Mouse (Mus musculus): Measurements from ENCODE around the gene Ly6g5c. TPM values are rescaled to one million over a fixed set of nuclear protein-coding genes. Genes with fewer than 3 reads are reported as not detected.

The Ly6g5c gene
- total and polyA plus RNA-seq, 3 experiments, result not detected

DNA sequence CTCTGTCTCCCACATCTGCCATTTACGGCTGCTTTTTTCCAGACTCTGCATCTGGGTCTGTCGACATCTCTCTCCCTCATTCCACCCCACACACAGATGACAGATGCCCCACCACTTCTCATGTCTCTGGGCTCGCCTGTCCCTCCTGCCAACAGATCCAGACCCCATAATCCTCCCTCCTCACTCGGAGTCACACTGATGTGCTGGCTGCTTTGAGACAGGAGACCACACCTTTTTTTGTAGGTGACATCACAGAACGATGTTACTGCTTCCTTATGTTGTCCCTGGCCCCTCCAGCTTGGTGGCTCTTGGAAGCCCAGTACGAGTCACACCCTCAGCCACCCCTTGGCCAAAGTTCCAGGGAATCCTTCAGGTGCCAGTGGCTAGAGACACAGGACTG lies 27.8 kb upstream of the Ly6g5c start:
- no peak overlapping the region for H3K9ac ChIP-seq (ENCODE audit: insufficient read depth, low read depth)
- no peaks in the 10 kb centered on the region for H3K27me3 ChIP-seq (replicated peaks)
- H3K4me3 ChIP-seq (replicated peaks in 1 of 3; ENCODE audit: low read depth in 2 of 3, low read length in 2 of 3, poor library complexity in 1 of 3), result no peak overlapping the region
- dilution Hi-C loops (cut with MboI; ENCODE audit: extremely low pct_ligation_motif_present, extremely low pct_unique_long_range_greater_than_20kb, low sequenced_read_pairs) (no loop called here), in situ Hi-C loops (cut with MboI; ENCODE audit: low pct_ligation_motif_present, low pct_unique_long_range_greater_than_20kb, low sequenced_read_pairs) (no loop called here)
- DNase-seq (ENCODE audit: extremely low read depth), result no peak
- peaks cover 17 to 22% of the 10 kb centered on the region in 2 experiments for H3K4me1 ChIP-seq (ENCODE audit: control insufficient read depth in 1 of 2, insufficient read depth in 2 of 2)
- no peak overlapping the region for H3K4me2 ChIP-seq (ENCODE audit: insufficient read depth, low read depth, poor library complexity, severe bottlenecking)
- H3K27ac ChIP-seq (ENCODE audit: insufficient read depth, low read depth), result no peak overlapping the region
- H3K79me2 ChIP-seq (replicated peaks; ENCODE audit: control insufficient read depth, extremely low read depth, insufficient read depth, poor library complexity, severe bottlenecking), result no peaks in the 10 kb centered on the region
- no peaks in the 10 kb centered on the region for H3K36me3 ChIP-seq (replicated peaks in 1 of 2; ENCODE audit: control insufficient read depth in 1 of 2, insufficient read depth in 1 of 2, low read length in 1 of 2)
- TF ChIP-seq ZMIZ1 (IDR thresholded peaks at IDR 0.05; ENCODE audit: low read depth, low read length), result no peak
- no peaks in the 10 kb centered on the region for H3K9me3 ChIP-seq (replicated peaks; ENCODE audit: low read length)

DNA sequence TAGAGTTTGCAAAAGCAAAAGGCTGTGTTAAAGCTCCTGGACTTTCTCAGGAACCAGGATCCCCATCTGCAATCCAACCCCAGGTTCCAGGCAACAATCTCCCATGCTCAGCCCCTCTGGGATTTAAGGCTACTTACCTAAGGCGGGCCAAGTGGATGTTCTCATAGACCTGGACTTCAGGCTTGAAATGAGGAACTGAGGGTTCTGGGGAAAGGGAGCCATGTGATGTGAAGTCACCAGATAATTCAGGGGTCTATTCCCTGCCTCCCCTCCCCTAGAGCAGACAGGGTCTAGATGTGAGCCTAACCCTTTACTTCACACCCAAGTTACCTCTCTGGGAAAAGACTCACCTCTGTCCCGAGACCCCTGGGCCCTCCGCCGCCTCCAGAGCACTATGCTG lies 27.4 kb upstream of the Ly6g5c start:
- in situ Hi-C loops (cut with MboI; ENCODE audit: low pct_ligation_motif_present, low pct_unique_long_range_greater_than_20kb, low sequenced_read_pairs), result no loop called here
- Histone ChIP-seq H3K79me2 (replicated peaks; ENCODE audit: control insufficient read depth, extremely low read depth, insufficient read depth, poor library complexity, severe bottlenecking) (no peaks in the 10 kb centered on the region), H3K27me3 (replicated peaks) (peaks cover 3% of the 10 kb centered on the region), H3K4me2 (ENCODE audit: insufficient read depth, low read depth, poor library complexity, severe bottlenecking) (no peak overlapping the region), H3K4me3 (replicated peaks in 1 of 3; ENCODE audit: low read depth in 2 of 3, low read length in 2 of 3, poor library complexity in 1 of 3) (no peak overlapping the region), H3K9ac (ENCODE audit: insufficient read depth, low read depth) (no peak overlapping the region), H3K36me3 (replicated peaks in 1 of 2; ENCODE audit: control insufficient read depth in 1 of 2, insufficient read depth in 1 of 2, low read length in 1 of 2) (no peaks in the 10 kb centered on the region), H3K9me3 (replicated peaks; ENCODE audit: low read length) (no peaks in the 10 kb centered on the region), H3K4me1 (ENCODE audit: control insufficient read depth in 1 of 2, insufficient read depth in 2 of 2) (peaks cover 17 to 22% of the 10 kb centered on the region in 2 experiments), H3K27ac (ENCODE audit: insufficient read depth, low read depth) (no peak overlapping the region)
- dilution Hi-C loops (cut with MboI; ENCODE audit: extremely low pct_ligation_motif_present, extremely low pct_unique_long_range_greater_than_20kb, low sequenced_read_pairs), result no loop called here
- DNase-seq (ENCODE audit: extremely low read depth), result peak; percentile 14
- TF ChIP-seq UBTF (IDR thresholded peaks at IDR 0.05; ENCODE audit: low read depth, low read length) (no peak), RAD21 (IDR thresholded peaks at IDR 0.05; ENCODE audit: low read depth, low read length) (no peak), MAFK (IDR thresholded peaks at IDR 0.05; ENCODE audit: insufficient replicate concordance, low read length) (no peak), TCF12 (IDR thresholded peaks at IDR 0.05; ENCODE audit: low read depth, low read length) (no peak), JUN (IDR thresholded peaks at IDR 0.05; ENCODE audit: insufficient read depth, low read depth, low read length) (no peak), CTCF (conservative IDR thresholded peaks at IDR 0.05 in 1 of 2, IDR thresholded peaks at IDR 0.05 in 1 of 2; ENCODE audit: low read depth in 2 of 2, low read length in 2 of 2) (no peak), ZKSCAN1 (IDR thresholded peaks at IDR 0.05; ENCODE audit: borderline replicate concordance, low read depth, low read length) (no peak), MAZ (IDR thresholded peaks at IDR 0.05; ENCODE audit: low read depth, low read length) (no peak), USF2 (conservative IDR thresholded peaks at IDR 0.05; ENCODE audit: low read depth, low read length) (no peak), RCOR1 (conservative IDR thresholded peaks at IDR 0.05; ENCODE audit: low read depth, low read length) (no peak), MEF2A (IDR thresholded peaks at IDR 0.05; ENCODE audit: borderline replicate concordance, low read depth, low read length) (no peak), NRF1 (IDR thresholded peaks at IDR 0.05; ENCODE audit: low read depth, low read length) (no peak), MAX (IDR thresholded peaks at IDR 0.05; ENCODE audit: low read length) (no peak), ZNF384 (IDR thresholded peaks at IDR 0.05; ENCODE audit: low read depth, low read length) (no peak), JUND (conservative IDR thresholded peaks at IDR 0.05; ENCODE audit: low read depth, low read length) (no peak), ELF1 (IDR thresholded peaks at IDR 0.05; ENCODE audit: low read depth, low read length) (no peak), NELFE (IDR thresholded peaks at IDR 0.05; ENCODE audit: low read depth, low read length) (no peak), ETS1 (conservative IDR thresholded peaks at IDR 0.05; ENCODE audit: low read depth, low read length) (no peak)
